Comparison of ENCODE assay signal across 31 mouse cellular contexts in genomic region chr3:154388656-154389055, GRCm38 (mm10). TPM values are rescaled to one million over a fixed set of nuclear protein-coding genes. Genes with fewer than 3 reads are reported as not detected.
A peak's percentile ranks its signal among the peaks of the same experiment; 100 is the strongest.
DNase-seq lines count a peak whose midpoint lies in the region; ATAC-seq and TF ChIP-seq lines count a peak whose summit lies in the region.
"Had no signal": no experiment of that assay in that cellular context is flagged by ENCODE, and none has a peak within 500 bp of the region (broad histone marks: within the 10 kb centered on the region; RNA-seq: fewer than 3 reads in every experiment).

No protein-coding gene starts in this region.

- 0 out of 2 replicates have a peak overlapping the region, but pooled peaks have one; percentile 19 for H3K27ac ChIP-seq in midbrain, embryonic 10.5 days (replicated peaks)
- no peak overlapping the region for H3K27ac ChIP-seq in midbrain, embryonic 11.5 days (ENCODE audit: low read depth, low read length)
- H3K27ac ChIP-seq in CH12.LX (ENCODE audit: insufficient read depth, low read depth), result no peak overlapping the region
- H3K27ac ChIP-seq in intestine, embryonic 15.5 days, result no peak overlapping the region
- H3K27ac ChIP-seq: embryonic facial prominence, embryonic 12.5 days; embryonic facial prominence, embryonic 15.5 days; forebrain, embryonic 12.5 days; heart, embryonic 15.5 days; hindbrain, embryonic 13.5 days; hindbrain, postnatal 0 days had no signal

- H3K79me2 ChIP-seq in CH12.LX (replicated peaks; ENCODE audit: control insufficient read depth, extremely low read depth, insufficient read depth, poor library complexity, severe bottlenecking), result no peaks in the 10 kb centered on the region

- peak; percentile 21; the same call in 1 of the 2 replicates for TF ChIP-seq EP300 in CH12.LX (IDR thresholded peaks at IDR 0.05; ENCODE audit: low read length)

- H3K36me3 ChIP-seq in midbrain, embryonic 10.5 days, result no peaks in the 10 kb centered on the region
- H3K36me3 ChIP-seq in midbrain, embryonic 11.5 days (ENCODE audit: control insufficient read depth, insufficient read depth, low read length), result no peaks in the 10 kb centered on the region
- H3K36me3 ChIP-seq in CH12.LX (replicated peaks in 1 of 2; ENCODE audit: control insufficient read depth in 1 of 2, insufficient read depth in 1 of 2, low read length in 1 of 2), result no peaks in the 10 kb centered on the region
- no peaks in the 10 kb centered on the region for H3K36me3 ChIP-seq in intestine, embryonic 15.5 days
- H3K36me3 ChIP-seq: embryonic facial prominence, embryonic 12.5 days; embryonic facial prominence, embryonic 15.5 days; forebrain, embryonic 12.5 days; heart, embryonic 12.5 days; heart, embryonic 15.5 days; hindbrain, embryonic 13.5 days had no signal

- H3K9me3 ChIP-seq in midbrain, embryonic 10.5 days (replicated peaks), result no peaks in the 10 kb centered on the region
- H3K9me3 ChIP-seq in midbrain, embryonic 11.5 days (ENCODE audit: control insufficient read depth, low read length), result no peaks in the 10 kb centered on the region
- H3K9me3 ChIP-seq in CH12.LX (replicated peaks; ENCODE audit: low read length), result no peaks in the 10 kb centered on the region
- no peaks in the 10 kb centered on the region for H3K9me3 ChIP-seq in intestine, embryonic 15.5 days
- H3K9me3 ChIP-seq: embryonic facial prominence, embryonic 12.5 days; embryonic facial prominence, embryonic 15.5 days; forebrain, embryonic 12.5 days; heart, embryonic 12.5 days; heart, embryonic 15.5 days; hindbrain, embryonic 13.5 days had no signal

- WGBS in midbrain, embryonic 10.5 days, result 54% methylated on average over 5 of the region's 5 CpGs
- WGBS in midbrain, embryonic 11.5 days, result 48% methylated on average over 5 of the region's 5 CpGs
- WGBS in intestine, embryonic 15.5 days, result 81% methylated on average over 5 of the region's 5 CpGs

- DNase-seq in heart, adult 11 months, result peak; percentile 45
- DNase-seq in heart, adult 8-10 months (ENCODE audit: low spot score), result no peak
- peak; percentile 9 for DNase-seq in midbrain, embryonic 10.5 days (ENCODE audit: low spot score)
- no peak for DNase-seq in midbrain, embryonic 11.5 days (ENCODE audit: low spot score, missing footprints)
- DNase-seq in CH12.LX (ENCODE audit: extremely low read depth), result peak; percentile 64
- DNase-seq in retina, postnatal 1 day, result peak; percentile 59
- DNase-seq: adrenal gland, adult 2 months; adrenal gland, postnatal 14 days; B cell, adult 2 months; cerebellum, adult 11 months; cerebellum, adult 2 months; cerebellum, adult 9-11 months; cerebellum, postnatal 25 days; gastrocnemius, postnatal 10 days; gastrocnemius, postnatal 36 days; heart, postnatal 10 days; heart, postnatal 36 days had no signal

- peaks cover 5% of the 10 kb centered on the region; the same call in 1 of the 2 replicates for H3K27me3 ChIP-seq in midbrain, embryonic 10.5 days (ENCODE audit: low read depth, poor library complexity, severe bottlenecking)
- H3K27me3 ChIP-seq in midbrain, embryonic 11.5 days (ENCODE audit: control insufficient read depth, insufficient read depth, low read length), result no peaks in the 10 kb centered on the region
- H3K27me3 ChIP-seq in CH12.LX (replicated peaks), result no peaks in the 10 kb centered on the region
- H3K27me3 ChIP-seq in intestine, embryonic 15.5 days (replicated peaks), result no peaks in the 10 kb centered on the region
- H3K27me3 ChIP-seq: embryonic facial prominence, embryonic 12.5 days; heart, embryonic 15.5 days; hindbrain, embryonic 13.5 days had no signal

- in situ Hi-C loops in CH12.LX (cut with MboI; ENCODE audit: low pct_ligation_motif_present, low pct_unique_long_range_greater_than_20kb, low sequenced_read_pairs), result no loop called here

- ATAC-seq in midbrain, embryonic 11.5 days (ENCODE audit: low FRiP score), result no peak
- no peak for ATAC-seq in intestine, embryonic 15.5 days
- ATAC-seq: forebrain, embryonic 16.5 days; hindbrain, postnatal 0 days; inflammation-experienced regulatory T-cells, adult 6 months had no signal

- peaks cover 45% of the 10 kb centered on the region for H3K4me1 ChIP-seq in midbrain, embryonic 10.5 days
- H3K4me1 ChIP-seq in midbrain, embryonic 11.5 days (ENCODE audit: control insufficient read depth, insufficient read depth, low read length), result peaks cover 8% of the 10 kb centered on the region
- H3K4me1 ChIP-seq in CH12.LX (ENCODE audit: control insufficient read depth in 1 of 2, insufficient read depth in 2 of 2), result peaks cover 4 to 51% of the 10 kb centered on the region in 2 experiments
- no peaks in the 10 kb centered on the region for H3K4me1 ChIP-seq in intestine, embryonic 15.5 days (replicated peaks)
- H3K4me1 ChIP-seq: heart, embryonic 15.5 days had no signal

- no peak overlapping the region for H3K9ac ChIP-seq in midbrain, embryonic 11.5 days (ENCODE audit: low read length)
- H3K9ac ChIP-seq in CH12.LX (ENCODE audit: insufficient read depth, low read depth), result no peak overlapping the region
- H3K9ac ChIP-seq in intestine, embryonic 15.5 days, result no peak overlapping the region
- H3K9ac ChIP-seq: embryonic facial prominence, embryonic 12.5 days; embryonic facial prominence, embryonic 15.5 days; forebrain, embryonic 12.5 days; heart, embryonic 12.5 days; heart, embryonic 15.5 days; hindbrain, embryonic 13.5 days had no signal

- no peak overlapping the region for H3K4me2 ChIP-seq in midbrain, embryonic 11.5 days
- H3K4me2 ChIP-seq in CH12.LX (ENCODE audit: insufficient read depth, low read depth, poor library complexity, severe bottlenecking), result no peak overlapping the region
- no peak overlapping the region for H3K4me2 ChIP-seq in intestine, embryonic 15.5 days (replicated peaks)
- H3K4me2 ChIP-seq: embryonic facial prominence, embryonic 12.5 days; embryonic facial prominence, embryonic 15.5 days; forebrain, embryonic 12.5 days; heart, embryonic 12.5 days; heart, embryonic 15.5 days; hindbrain, embryonic 13.5 days had no signal

- TF ChIP-seq POLR2A in CH12.LX (IDR thresholded peaks at IDR 0.05; ENCODE audit: low read depth, low read length), result no peak

- dilution Hi-C loops in CH12.LX (cut with MboI; ENCODE audit: extremely low pct_ligation_motif_present, extremely low pct_unique_long_range_greater_than_20kb, low sequenced_read_pairs), result no loop called here

- no peak for TF ChIP-seq RAD21 in CH12.LX (IDR thresholded peaks at IDR 0.05; ENCODE audit: low read depth, low read length)

- H3K4me3 ChIP-seq in midbrain, embryonic 10.5 days, result no peak overlapping the region
- no peak overlapping the region for H3K4me3 ChIP-seq in midbrain, embryonic 11.5 days (ENCODE audit: low read depth, low read length)
- H3K4me3 ChIP-seq in CH12.LX (replicated peaks in 1 of 3; ENCODE audit: low read depth in 2 of 3, low read length in 2 of 3, poor library complexity in 1 of 3), result no peak overlapping the region
- no peak overlapping the region for H3K4me3 ChIP-seq in intestine, embryonic 15.5 days (replicated peaks)
- H3K4me3 ChIP-seq: embryonic facial prominence, embryonic 12.5 days; embryonic facial prominence, embryonic 15.5 days; forebrain, embryonic 12.5 days; heart, embryonic 12.5 days; heart, embryonic 15.5 days; hindbrain, embryonic 13.5 days had no signal

- no peak for TF ChIP-seq CTCF in CH12.LX (conservative IDR thresholded peaks at IDR 0.05 in 1 of 2, IDR thresholded peaks at IDR 0.05 in 1 of 2; ENCODE audit: low read depth in 2 of 2, low read length in 2 of 2)

TF ChIP-seq in CH12.LX, 34 proteins besides CTCF, POLR2A, EP300 and RAD21:
- TF ChIP-seq BHLHE40 (IDR thresholded peaks at IDR 0.05; ENCODE audit: low read depth, low read length), result peak; percentile 80
- no peak for TF ChIP-seq NRF1 (IDR thresholded peaks at IDR 0.05; ENCODE audit: low read depth, low read length)
- peak; percentile 34; the same call in 1 of the 2 replicates for TF ChIP-seq MEF2A (IDR thresholded peaks at IDR 0.05; ENCODE audit: borderline replicate concordance, low read depth, low read length)
- TF ChIP-seq ETS1 (conservative IDR thresholded peaks at IDR 0.05; ENCODE audit: low read depth, low read length), result no peak

RNA-seq across cellular contexts. Expression of gene Lhx8, which starts 58.2 kb away (rescaled TPM):
- not detected for total RNA-seq in heart, adult 8-10 months (2022)
- 0.31 and 0.84 TPM in 2 replicates for polyA plus RNA-seq in midbrain, embryonic 10.5 days (2016; fragmentation: Nextera tagmentation; extraction: Ambion mirVana)
- polyA plus RNA-seq in midbrain, embryonic 11.5 days (2014; fragmentation: Nextera tagmentation; extraction: Ambion mirVana), result 0.27 TPM in 1 of 2 replicates, not detected in the other
- total RNA-seq in CH12.LX (2012; rRNA removed), result not detected in 2 replicates
- total RNA-seq in CH12.LX (2014; rRNA removed), result not detected in 2 replicates
- not detected in 2 replicates for polyA plus RNA-seq in CH12.LX (2012; ENCODE audit: insufficient read length, low read depth)
- 0.13 and 0.19 TPM in 2 replicates for polyA plus RNA-seq in intestine, embryonic 15.5 days (2015; fragmentation: Nextera tagmentation; extraction: Ambion mirVana)
- total RNA-seq: common myeloid progenitor, adult 5-6 weeks; gastrocnemius, adult 18-20 months; gastrocnemius, postnatal 36 days; granulocyte monocyte progenitor cell, adult 5-6 weeks; heart, postnatal 36 days; hindbrain, postnatal 0 days; MEL had no signal
- polyA plus RNA-seq: cerebellum, adult 2 months; heart, embryonic 12.5 days; inflammation-experienced regulatory T-cells, adult 6 months had no signal

Comparison
In these comparisons a context has a peak if more than half of its experiments do, and no peak if none do; other contexts are left out.
1. DNase-seq: peak in heart, adult 11 months (single experiment), midbrain, embryonic 10.5 days (single experiment), CH12.LX (single experiment) and retina, postnatal 1 day (single experiment); none in heart, adult 8-10 months (single experiment) and midbrain, embryonic 11.5 days (single experiment).